Mouse (Mus musculus): ENCODE measurements at regions not wholly inside any gene's neighbourhood (a gene's known extent, or its start where the extent isn't known, plus 50 kb on each side); places are given as distances from the start of the nearest gene placed in this dataset.

DNA sequence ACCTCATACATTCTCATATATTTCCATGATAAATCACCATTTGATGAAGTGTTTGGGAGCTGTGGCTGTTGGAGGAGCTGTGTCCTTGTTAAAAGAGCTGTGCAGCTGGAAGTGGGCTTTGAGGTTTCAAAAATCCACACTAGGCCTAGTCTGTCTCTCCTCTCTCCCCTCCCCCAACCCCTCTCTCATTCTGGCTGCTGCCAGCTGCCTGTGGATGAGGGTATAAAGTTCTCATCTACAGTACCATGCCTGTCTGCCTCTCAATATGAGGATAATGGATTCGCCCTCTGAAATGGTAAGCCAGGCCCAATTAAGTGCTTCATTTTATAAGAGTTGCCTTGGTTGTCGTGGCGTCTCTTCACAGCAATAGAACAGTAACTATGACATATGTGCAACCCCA is 501.4 kb upstream of the Castor2 start:
- H3K9me3 ChIP-seq (ENCODE audit: control insufficient read depth, low read length) = peaks cover 7% of the 10 kb centered on the region; the same call in 1 of the 2 replicates
- no peaks in the 10 kb centered on the region for H3K36me3 ChIP-seq (ENCODE audit: control insufficient read depth, insufficient read depth)
- H3K27me3 ChIP-seq (replicated peaks; ENCODE audit: control insufficient read depth, insufficient read depth, low read length) = 0 out of 2 replicates have a peak, but pooled peaks cover under 1% of the 10 kb centered on the region
- no peak overlapping the region for H3K4me3 ChIP-seq (replicated peaks; ENCODE audit: low read length)
- no peak overlapping the region for H3K9ac ChIP-seq (replicated peaks; ENCODE audit: low read depth, low read length)
- ATAC-seq = no peak
- H3K4me1 ChIP-seq (replicated peaks; ENCODE audit: control insufficient read depth, insufficient read depth, low read length) = peaks cover 5% of the 10 kb centered on the region; the same call in 1 of the 2 replicates
- H3K4me2 ChIP-seq (ENCODE audit: low read length) = no peak overlapping the region
- WGBS = 24% methylated on average over 3 of the region's 3 CpGs
- H3K27ac ChIP-seq (ENCODE audit: low read length) = no peak overlapping the region

DNA sequence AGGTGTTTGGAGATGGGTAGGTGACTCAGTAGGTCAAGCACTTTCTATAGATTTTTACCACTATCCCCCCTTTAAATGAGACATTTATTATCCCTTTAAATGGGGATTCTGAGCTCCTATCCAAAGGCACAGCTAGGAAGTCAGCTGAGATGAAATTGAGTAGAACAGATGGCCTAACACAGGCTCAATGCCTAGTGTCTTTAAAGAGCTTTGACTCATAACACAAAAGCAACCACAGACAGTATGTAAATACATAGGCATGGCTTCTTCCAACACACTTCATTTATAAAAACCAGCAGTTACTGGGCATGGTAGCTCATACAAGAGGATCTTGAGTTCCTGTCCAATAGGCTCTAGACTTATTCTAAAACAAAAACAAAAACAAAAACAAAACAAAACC is 513.0 kb upstream of the Castor2 start:
- no peak overlapping the region for H3K9ac ChIP-seq (replicated peaks; ENCODE audit: low read depth, low read length)
- no peak for ATAC-seq
- no peak overlapping the region for H3K27ac ChIP-seq (ENCODE audit: low read length)
- no peaks in the 10 kb centered on the region for H3K27me3 ChIP-seq (replicated peaks; ENCODE audit: control insufficient read depth, insufficient read depth, low read length)
- no peaks in the 10 kb centered on the region for H3K36me3 ChIP-seq (ENCODE audit: control insufficient read depth, insufficient read depth)
- no peaks in the 10 kb centered on the region for H3K9me3 ChIP-seq (ENCODE audit: control insufficient read depth, low read length)
- H3K4me1 ChIP-seq (replicated peaks; ENCODE audit: control insufficient read depth, insufficient read depth, low read length) = no peaks in the 10 kb centered on the region
- no peak overlapping the region for H3K4me3 ChIP-seq (replicated peaks; ENCODE audit: low read length)
- no peak overlapping the region for H3K4me2 ChIP-seq (ENCODE audit: low read length)

DNA sequence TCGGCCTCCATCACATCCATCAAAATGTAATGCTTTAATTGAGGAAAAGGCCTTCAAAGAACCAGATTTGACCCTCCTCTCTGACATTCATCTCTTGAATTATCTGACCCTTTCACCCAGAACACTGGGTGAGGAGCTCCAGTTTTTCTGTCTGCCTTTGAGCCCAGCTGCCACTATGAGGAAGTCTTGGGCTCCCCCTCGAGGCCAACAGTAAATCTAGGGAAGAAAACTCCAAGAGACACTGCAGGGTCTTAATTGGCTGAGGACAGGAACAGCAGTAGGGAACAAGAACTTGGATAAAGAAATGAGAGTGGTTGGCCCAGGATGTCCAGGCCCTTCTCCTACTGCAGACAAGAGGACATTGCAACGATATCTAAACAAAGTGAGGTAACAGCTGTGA is 514.3 kb upstream of the Castor2 start:
- H3K9ac ChIP-seq (replicated peaks; ENCODE audit: low read depth, low read length) = no peak overlapping the region

DNA sequence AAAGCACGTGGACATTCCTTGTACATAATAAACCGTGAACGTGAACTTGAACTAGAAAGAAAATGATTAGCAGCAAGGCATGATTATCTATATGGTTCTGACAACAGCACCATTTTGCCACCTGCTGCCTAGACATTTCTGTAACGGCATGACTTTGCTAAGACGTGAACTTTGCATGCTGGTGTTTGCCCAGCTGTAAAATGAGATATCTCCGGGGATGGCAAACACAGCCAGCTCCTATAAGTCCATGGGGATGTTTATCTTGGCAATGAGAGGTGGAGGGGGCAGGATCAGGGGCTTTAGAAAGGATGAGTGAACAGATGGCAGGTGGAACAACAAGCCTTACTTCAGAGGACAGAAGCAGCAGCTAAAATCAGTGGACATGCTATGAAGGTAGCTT is 522.9 kb upstream of the Castor2 start:
- Histone ChIP-seq H3K4me1 (replicated peaks; ENCODE audit: control insufficient read depth, insufficient read depth, low read length) (no peaks in the 10 kb centered on the region), H3K27ac (ENCODE audit: low read length) (no peak overlapping the region), H3K9ac (replicated peaks; ENCODE audit: low read depth, low read length) (no peak overlapping the region), H3K4me3 (replicated peaks; ENCODE audit: low read length) (no peak overlapping the region), H3K36me3 (ENCODE audit: control insufficient read depth, insufficient read depth) (no peaks in the 10 kb centered on the region), H3K4me2 (ENCODE audit: low read length) (no peak overlapping the region), H3K27me3 (replicated peaks; ENCODE audit: control insufficient read depth, insufficient read depth, low read length) (no peaks in the 10 kb centered on the region), H3K9me3 (ENCODE audit: control insufficient read depth, low read length) (no peaks in the 10 kb centered on the region)
- ATAC-seq = no peak
- WGBS = 84% methylated on average over 6 of the region's 6 CpGs

More for the DNA sequence above, 514.3 kb upstream of the Castor2 start:
- no peaks in the 10 kb centered on the region for H3K9me3 ChIP-seq (ENCODE audit: control insufficient read depth, low read length)
- H3K27me3 ChIP-seq (replicated peaks; ENCODE audit: control insufficient read depth, insufficient read depth, low read length) = no peaks in the 10 kb centered on the region
- H3K4me2 ChIP-seq (ENCODE audit: low read length) = no peak overlapping the region
- H3K27ac ChIP-seq (ENCODE audit: low read length) = no peak overlapping the region
- 35% methylated on average over 3 of the region's 3 CpGs for WGBS
- no peaks in the 10 kb centered on the region for H3K36me3 ChIP-seq (ENCODE audit: control insufficient read depth, insufficient read depth)
- no peak for ATAC-seq
- no peak overlapping the region for H3K4me3 ChIP-seq (replicated peaks; ENCODE audit: low read length)
- no peaks in the 10 kb centered on the region for H3K4me1 ChIP-seq (replicated peaks; ENCODE audit: control insufficient read depth, insufficient read depth, low read length)

DNA sequence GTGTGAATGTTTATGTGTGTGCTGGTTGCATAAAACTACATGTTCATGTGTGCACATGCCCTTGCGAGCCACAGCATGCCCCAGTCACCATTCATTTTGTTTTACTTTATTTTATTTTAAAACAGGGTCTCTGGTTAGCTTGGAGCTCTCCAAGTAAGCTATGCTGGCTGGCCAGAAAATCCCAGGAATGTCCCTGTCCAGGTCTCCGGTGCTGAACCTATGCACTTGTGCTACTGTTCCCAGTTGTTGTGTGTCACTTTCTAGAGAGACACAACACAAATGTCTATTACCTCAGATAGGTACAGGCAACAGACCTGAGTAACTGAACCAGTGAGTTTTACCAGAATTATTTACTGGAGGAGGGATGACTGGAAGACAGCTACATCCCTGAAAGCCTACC is 530.4 kb upstream of the Castor2 start:
- WGBS = 94% methylated on average over 2 of the region's 2 CpGs
- Histone ChIP-seq H3K4me1 (replicated peaks; ENCODE audit: control insufficient read depth, insufficient read depth, low read length) (peaks cover 7% of the 10 kb centered on the region; the same call in 1 of the 2 replicates), H3K4me2 (ENCODE audit: low read length) (no peak overlapping the region), H3K27me3 (replicated peaks; ENCODE audit: control insufficient read depth, insufficient read depth, low read length) (no peaks in the 10 kb centered on the region), H3K36me3 (ENCODE audit: control insufficient read depth, insufficient read depth) (no peaks in the 10 kb centered on the region), H3K9me3 (ENCODE audit: control insufficient read depth, low read length) (no peaks in the 10 kb centered on the region), H3K9ac (replicated peaks; ENCODE audit: low read depth, low read length) (no peak overlapping the region), H3K4me3 (replicated peaks; ENCODE audit: low read length) (no peak overlapping the region), H3K27ac (ENCODE audit: low read length) (no peak overlapping the region)
- no peak for ATAC-seq

DNA sequence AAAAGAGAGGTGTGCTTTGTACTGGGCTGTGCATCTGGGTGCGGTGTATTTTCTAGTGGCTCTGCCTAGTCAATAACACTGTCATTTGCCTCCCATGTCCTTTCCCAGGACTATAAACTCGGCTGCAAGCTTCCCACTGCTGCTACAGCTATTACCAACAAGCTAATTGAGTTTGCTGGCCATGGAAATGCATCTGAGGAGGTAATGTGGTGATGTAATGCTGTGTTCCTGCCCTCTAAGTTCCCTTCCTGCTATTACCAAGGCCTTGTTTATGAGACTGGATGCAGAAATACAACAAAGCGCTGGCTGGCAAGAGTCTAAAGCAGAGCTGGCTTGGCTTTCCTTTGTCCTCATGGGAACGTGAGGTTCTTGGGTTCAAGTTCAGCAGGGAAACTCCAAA is 533.0 kb upstream of the Castor2 start:
- 0 out of 2 replicates have a peak, but pooled peaks have one; percentile 54 for ATAC-seq
- H3K36me3 ChIP-seq (ENCODE audit: control insufficient read depth, insufficient read depth) = no peaks in the 10 kb centered on the region
- no peak overlapping the region for H3K27ac ChIP-seq (ENCODE audit: low read length)
- peaks cover 7% of the 10 kb centered on the region; the same call in 1 of the 2 replicates for H3K4me1 ChIP-seq (replicated peaks; ENCODE audit: control insufficient read depth, insufficient read depth, low read length)
- H3K4me2 ChIP-seq (ENCODE audit: low read length) = no peak overlapping the region
- no peaks in the 10 kb centered on the region for H3K27me3 ChIP-seq (replicated peaks; ENCODE audit: control insufficient read depth, insufficient read depth, low read length)
- 49% methylated on average over 4 of the region's 4 CpGs for WGBS
- no peak overlapping the region for H3K4me3 ChIP-seq (replicated peaks; ENCODE audit: low read length)
- no peaks in the 10 kb centered on the region for H3K9me3 ChIP-seq (ENCODE audit: control insufficient read depth, low read length)
- no peak overlapping the region for H3K9ac ChIP-seq (replicated peaks; ENCODE audit: low read depth, low read length)

DNA sequence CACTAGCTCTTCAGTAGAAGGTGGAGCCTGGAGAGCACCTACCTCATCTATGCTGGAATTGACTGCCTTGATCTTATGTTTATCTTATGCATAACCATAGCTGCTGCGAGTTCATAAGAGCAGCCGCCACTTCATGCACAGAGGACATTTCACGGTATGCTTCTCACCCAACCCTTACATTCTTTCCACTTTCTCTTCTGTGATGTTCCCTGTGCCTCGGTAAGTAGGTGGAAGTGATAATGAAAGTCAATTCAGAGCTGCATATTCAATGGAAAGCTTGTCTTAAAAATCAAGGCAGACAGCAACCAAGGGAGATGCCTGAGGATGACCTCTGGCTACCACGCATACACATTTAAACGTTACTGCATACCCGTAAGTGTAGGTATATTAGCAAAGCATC is 548.9 kb upstream of the Castor2 start:
- ATAC-seq = no peak
- WGBS = 89% methylated on average over 7 of the region's 7 CpGs
- H3K4me1 ChIP-seq (replicated peaks; ENCODE audit: control insufficient read depth, insufficient read depth, low read length) = no peaks in the 10 kb centered on the region

DNA sequence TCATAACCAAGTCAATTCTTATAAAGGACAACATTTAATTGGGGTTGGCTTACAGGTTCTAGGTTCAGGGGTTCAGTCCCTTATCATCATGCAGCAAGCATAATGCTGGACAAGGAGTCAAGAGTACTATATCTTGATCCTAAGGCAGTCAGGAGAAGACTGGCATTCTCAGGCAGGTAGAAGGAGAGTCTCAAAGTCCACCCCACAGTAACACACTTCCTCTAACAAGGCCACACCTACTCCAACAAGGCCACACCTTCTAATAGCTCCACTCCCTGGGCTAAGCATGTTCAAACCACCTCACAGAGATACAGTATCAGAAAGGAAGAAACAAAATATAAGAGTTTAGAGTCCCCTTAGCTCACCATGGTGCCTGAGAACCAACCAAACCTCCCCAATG is 557.3 kb upstream of the Castor2 start:
- no peaks in the 10 kb centered on the region for H3K4me1 ChIP-seq (replicated peaks; ENCODE audit: control insufficient read depth, insufficient read depth, low read length)
- no peak overlapping the region for H3K4me2 ChIP-seq (ENCODE audit: low read length)
- no peak overlapping the region for H3K27ac ChIP-seq (ENCODE audit: low read length)
- no peak overlapping the region for H3K4me3 ChIP-seq (replicated peaks; ENCODE audit: low read length)
- ATAC-seq = no peak
- H3K36me3 ChIP-seq (ENCODE audit: control insufficient read depth, insufficient read depth) = no peaks in the 10 kb centered on the region
- no peaks in the 10 kb centered on the region for H3K9me3 ChIP-seq (ENCODE audit: control insufficient read depth, low read length)
- H3K9ac ChIP-seq (replicated peaks; ENCODE audit: low read depth, low read length) = no peak overlapping the region
- H3K27me3 ChIP-seq (replicated peaks; ENCODE audit: control insufficient read depth, insufficient read depth, low read length) = no peaks in the 10 kb centered on the region

More for the DNA sequence above, 548.9 kb upstream of the Castor2 start:
- Histone ChIP-seq H3K4me2 (ENCODE audit: low read length) (no peak overlapping the region), H3K27me3 (replicated peaks; ENCODE audit: control insufficient read depth, insufficient read depth, low read length) (no peaks in the 10 kb centered on the region), H3K27ac (ENCODE audit: low read length) (no peak overlapping the region), H3K9ac (replicated peaks; ENCODE audit: low read depth, low read length) (no peak overlapping the region), H3K4me3 (replicated peaks; ENCODE audit: low read length) (no peak overlapping the region), H3K36me3 (ENCODE audit: control insufficient read depth, insufficient read depth) (no peaks in the 10 kb centered on the region), H3K9me3 (ENCODE audit: control insufficient read depth, low read length) (no peaks in the 10 kb centered on the region)

DNA sequence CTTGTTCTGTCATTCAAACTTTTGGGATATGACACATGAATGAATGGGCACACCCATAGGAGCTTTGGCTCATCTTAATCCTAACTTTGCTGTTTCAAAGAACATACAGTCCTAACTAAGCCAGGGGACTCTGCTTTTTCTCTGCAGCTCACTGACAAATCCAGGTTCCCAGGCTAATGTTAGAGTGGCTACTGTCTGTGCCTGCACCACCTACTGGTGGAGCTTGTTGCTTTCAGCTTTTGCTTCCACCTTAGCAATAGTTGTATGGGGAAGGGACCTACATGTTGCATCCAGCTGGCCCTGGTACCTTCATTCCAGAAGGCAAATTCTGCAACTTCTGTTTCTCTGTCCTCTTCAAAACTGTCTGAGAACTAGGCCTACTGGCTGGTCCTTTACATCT is 566.8 kb upstream of the Castor2 start:
- Histone ChIP-seq H3K27me3 (replicated peaks; ENCODE audit: control insufficient read depth, insufficient read depth, low read length) (no peaks in the 10 kb centered on the region), H3K4me3 (replicated peaks; ENCODE audit: low read length) (no peak overlapping the region), H3K9me3 (ENCODE audit: control insufficient read depth, low read length) (no peaks in the 10 kb centered on the region), H3K4me2 (ENCODE audit: low read length) (no peak overlapping the region), H3K36me3 (ENCODE audit: control insufficient read depth, insufficient read depth) (no peaks in the 10 kb centered on the region), H3K27ac (ENCODE audit: low read length) (no peak overlapping the region), H3K9ac (replicated peaks; ENCODE audit: low read depth, low read length) (no peak overlapping the region), H3K4me1 (replicated peaks; ENCODE audit: control insufficient read depth, insufficient read depth, low read length) (no peaks in the 10 kb centered on the region)
- no peak for ATAC-seq

DNA sequence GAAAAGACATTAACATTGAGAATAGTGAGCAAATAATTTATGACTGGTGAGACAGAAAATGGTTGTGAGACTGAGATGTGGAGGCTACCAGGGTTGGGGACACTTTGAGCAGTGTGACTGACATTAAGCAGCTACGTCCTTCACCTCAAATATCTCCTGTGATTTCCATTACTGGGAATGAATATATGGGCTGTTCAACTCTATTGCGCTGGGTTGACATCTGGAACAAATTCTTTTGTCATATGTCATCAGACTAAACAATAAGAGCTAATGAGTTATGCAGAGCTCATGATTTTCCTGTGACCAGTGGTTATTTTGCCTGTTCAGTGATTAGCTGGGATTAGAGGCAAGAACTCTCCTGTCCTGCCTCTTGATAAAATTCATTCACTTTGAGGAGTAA is 593.9 kb upstream of the Castor2 start:
- ATAC-seq = no peak
- no peak overlapping the region for H3K9ac ChIP-seq (replicated peaks; ENCODE audit: low read depth, low read length)
- H3K36me3 ChIP-seq (ENCODE audit: control insufficient read depth, insufficient read depth) = no peaks in the 10 kb centered on the region
- no peaks in the 10 kb centered on the region for H3K4me1 ChIP-seq (replicated peaks; ENCODE audit: control insufficient read depth, insufficient read depth, low read length)
- H3K9me3 ChIP-seq (ENCODE audit: control insufficient read depth, low read length) = no peaks in the 10 kb centered on the region
- 48% methylated on average over 2 of the region's 2 CpGs for WGBS
- H3K4me2 ChIP-seq (ENCODE audit: low read length) = no peak overlapping the region
- H3K27me3 ChIP-seq (replicated peaks; ENCODE audit: control insufficient read depth, insufficient read depth, low read length) = no peaks in the 10 kb centered on the region
- no peak overlapping the region for H3K4me3 ChIP-seq (replicated peaks; ENCODE audit: low read length)
- no peak overlapping the region for H3K27ac ChIP-seq (ENCODE audit: low read length)
